Mouse (Mus musculus) E14TG2a.4 (cell line): ENCODE measurements around the gene Cdh13.

Experiments used
- CTCF ChIP-seq: conservative IDR thresholded peaks from 2 replicates; pipeline ENCODE4 v1.5.1; 2014; ENCODE audit warnings: low read length
- NANOG ChIP-seq: IDR thresholded peaks from 2 replicates; pipeline ENCODE4 v1.6.1; 2014; ENCODE audit warnings: borderline replicate concordance, low read length, mixed read lengths

GRCm38 (mm10) chr8:118539941-118540340 lies 256.4 kb downstream of the Cdh13 start:
- no peak for TF ChIP-seq NANOG
- TF ChIP-seq CTCF, result no peak
